Mouse (Mus musculus) brain, embryonic 14.5 days (tissue): ENCODE measurements at regions not wholly inside any gene's neighbourhood (a gene's known extent, or its start where the extent isn't known, plus 50 kb on each side); places are given as distances from the start of the nearest gene placed in this dataset.

Experiments used
- DNase-seq: peaks from one replicate; pipeline ENCODE4 v3.0.0-alpha.2; 2011; ENCODE audit warnings: low read depth
- CTCF ChIP-seq: fragments of 200-500 bp; IDR thresholded peaks from 2 replicates; pipeline ENCODE4 v1.5.1; 2012; ENCODE audit warnings: inconsistent platforms, mild to moderate bottlenecking, moderate library complexity, borderline replicate concordance; ENCODE audit not compliant: insufficient read depth, insufficient read length; ENCODE audit errors: extremely low read depth
- POLR2A ChIP-seq: fragments of 200-500 bp; IDR thresholded peaks from 2 replicates; pipeline ENCODE4 v1.6.1; 2012; ENCODE audit warnings: mild to moderate bottlenecking, inconsistent platforms, borderline replicate concordance; ENCODE audit not compliant: poor library complexity, insufficient read depth, insufficient read length, severe bottlenecking; ENCODE audit errors: extremely low read depth

- no peak for TF ChIP-seq POLR2A
- TF ChIP-seq CTCF = no peak
- peak; percentile 37 for DNase-seq
Observed at GRCm38 (mm10) chr9:120737956-120738355, 166.7 kb downstream of the Rpl14 start.

DNA sequence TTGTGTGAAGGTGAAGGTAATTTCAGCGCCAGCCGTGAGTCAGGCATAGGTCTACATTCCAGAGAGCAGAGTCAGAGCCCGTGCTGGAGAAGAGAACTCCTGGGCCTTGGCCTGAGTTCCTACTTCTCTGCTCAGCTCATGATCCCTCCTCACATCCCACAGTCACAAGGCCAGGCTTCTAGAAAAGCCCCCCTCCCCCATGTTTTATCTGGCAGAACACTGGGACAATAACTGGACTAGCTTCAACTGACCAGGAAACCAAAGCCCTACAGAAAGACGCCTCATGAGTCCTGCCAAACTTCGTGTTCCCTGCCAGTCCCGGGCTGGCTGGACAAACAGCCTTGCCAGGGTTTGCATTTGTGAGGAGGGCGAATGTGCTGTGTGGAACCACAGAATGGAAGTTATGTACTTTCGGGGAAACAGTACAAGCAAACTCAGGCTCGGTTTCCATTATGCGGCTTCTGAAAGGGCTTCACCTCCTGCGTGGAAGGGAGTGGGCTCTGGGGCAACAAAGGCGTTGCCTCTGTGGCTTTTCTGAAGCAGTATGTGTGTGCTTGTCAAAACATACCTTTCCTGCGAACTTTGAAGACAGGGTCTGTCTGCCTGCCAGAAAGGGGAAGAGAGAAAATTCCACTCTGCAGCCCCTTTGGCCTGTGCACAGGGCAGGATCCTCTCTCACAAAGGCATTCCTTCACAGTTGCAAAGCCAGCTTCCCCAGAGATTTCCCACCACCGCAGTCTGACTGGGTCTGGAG lies 168.1 kb downstream of the Rpl14 start:
- TF ChIP-seq CTCF (no peak), POLR2A (no peak)
- DNase-seq = peak; percentile 78

GRCm38 (mm10) chr9:120739953-120740524 lies 168.8 kb downstream of the Rpl14 start:
- TF ChIP-seq POLR2A = no peak
- TF ChIP-seq CTCF = no peak
- no peak for DNase-seq

DNA sequence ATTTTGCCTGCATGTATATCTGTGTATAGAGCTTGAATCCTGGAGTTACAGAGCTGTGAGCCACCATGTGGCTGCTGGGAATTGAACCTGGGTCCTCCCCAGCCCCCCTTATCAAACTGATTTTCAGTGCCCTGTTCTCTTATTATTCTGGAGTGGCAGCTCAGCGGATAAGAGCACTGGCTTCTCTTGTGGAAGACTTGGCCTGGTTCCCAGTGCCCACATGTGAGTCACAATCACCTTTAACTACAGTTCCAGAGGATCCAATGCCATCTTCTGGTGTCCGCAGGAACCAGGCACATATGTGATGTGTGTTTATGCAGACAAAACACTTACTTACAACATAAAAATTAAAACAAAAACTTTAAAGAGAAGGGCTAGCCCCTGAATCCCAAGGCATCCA lies 170.3 kb downstream of the Rpl14 start:
- DNase-seq = peak; percentile 34
- no peak for TF ChIP-seq CTCF

GRCm38 (mm10) chr9:120743455-120743854 lies 172.2 kb downstream of the Rpl14 start:
- no peak for TF ChIP-seq POLR2A
- TF ChIP-seq CTCF = no peak
- no peak for DNase-seq

- no peak for TF ChIP-seq POLR2A
- TF ChIP-seq CTCF = no peak
- no peak for DNase-seq
Observed at GRCm38 (mm10) chr9:120745674-120746073, 174.4 kb downstream of the Rpl14 start.

- no peak for DNase-seq
- TF ChIP-seq CTCF (no peak), POLR2A (no peak)
Observed at GRCm38 (mm10) chr9:120750820-120751219, 178.2 kb upstream of the Ctnnb1 start.

DNA sequence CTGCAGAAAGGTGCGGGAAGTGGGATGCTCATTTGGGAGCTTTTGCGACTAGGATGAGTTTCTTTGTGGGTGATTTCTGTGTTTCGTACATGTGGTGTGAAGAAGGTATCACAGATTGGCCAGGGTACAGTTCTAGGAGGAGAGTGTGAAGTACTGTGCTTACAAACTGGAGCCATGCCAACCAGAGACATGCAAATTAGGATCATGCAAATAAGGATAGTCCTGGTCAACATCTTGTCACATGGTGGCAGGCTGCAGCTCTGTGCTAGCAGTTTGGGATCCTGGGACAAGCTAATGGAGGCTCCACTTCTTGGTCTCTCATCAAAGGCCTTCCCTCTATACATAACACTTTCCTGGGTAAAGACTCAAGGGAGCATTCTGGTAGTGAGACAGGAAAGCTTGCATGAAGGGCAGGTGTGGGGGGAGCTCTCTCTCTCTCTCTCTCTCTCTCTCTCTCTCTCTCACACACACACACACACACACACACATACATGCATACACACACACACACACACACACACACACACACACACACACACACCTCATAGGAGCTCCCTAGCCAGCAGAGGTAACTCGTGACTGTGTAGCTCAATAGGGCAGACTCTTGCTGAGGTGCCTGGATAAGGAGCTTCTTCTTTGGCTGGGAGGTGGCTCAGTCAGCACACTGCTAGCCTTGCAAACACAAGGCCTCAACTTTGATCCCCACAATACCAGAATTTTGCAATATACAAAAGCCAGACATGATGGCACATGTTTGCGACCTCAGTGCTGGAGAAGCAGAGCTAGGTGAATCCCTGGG lies 177.1 kb upstream of the Ctnnb1 start:
- TF ChIP-seq CTCF = no peak
- TF ChIP-seq POLR2A = no peak
- DNase-seq = peak; percentile 89

DNA sequence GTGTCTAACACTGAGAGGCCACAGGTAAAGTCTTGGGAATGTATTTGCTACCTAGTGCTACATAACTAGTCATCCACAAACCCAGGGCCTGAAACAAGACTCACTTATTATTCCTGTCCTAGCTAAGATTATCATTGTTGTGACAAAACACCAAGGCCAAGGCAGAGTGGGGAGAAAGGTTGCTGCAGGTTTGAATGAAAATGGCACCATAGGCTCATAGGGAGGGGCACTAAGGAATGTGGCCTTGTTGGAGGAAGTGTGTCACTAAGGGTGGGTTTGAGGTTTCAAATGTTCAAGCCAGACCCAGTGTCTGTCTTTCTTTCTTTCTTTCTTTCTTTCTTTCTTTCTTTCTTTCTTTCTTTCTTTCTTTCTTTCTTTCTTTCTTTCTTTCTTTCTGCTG lies 174.9 kb upstream of the Ctnnb1 start:
- DNase-seq = no peak
- TF ChIP-seq CTCF (no peak), POLR2A (no peak)

- no peak for DNase-seq
- TF ChIP-seq CTCF = no peak
- TF ChIP-seq POLR2A = no peak
Observed at GRCm38 (mm10) chr9:120755486-120755885, 173.5 kb upstream of the Ctnnb1 start.

GRCm38 (mm10) chr9:120758003-120758402 lies 171.0 kb upstream of the Ctnnb1 start:
- no peak for DNase-seq
- no peak for TF ChIP-seq CTCF
- TF ChIP-seq POLR2A = no peak
